Mouse (Mus musculus) kidney, embryonic 16.5 days (tissue): Measurements from ENCODE around the gene Pold1. TPM values are rescaled to one million over a fixed set of nuclear protein-coding genes. Genes with fewer than 3 reads are reported as not detected.

ENCODE experiments used
- ATAC-seq: fragments of 200-750 bp; cut with Nextera tagmentation; 2 replicates; pipeline ENCODE4 v1.8.0; 2017; ENCODE audit warnings: moderate TSS enrichment; ENCODE audit not compliant: low FRiP score, low TSS enrichment
- H3K27ac ChIP-seq: fragments of 300-500 bp; sonication (generic); 2 replicates; pipeline ENCODE4 v1.5.1; 2014; ENCODE audit warnings: low read length
- H3K27me3 ChIP-seq: fragments of 300-500 bp; sonication (generic); 2 replicates; pipeline ENCODE4 v1.6.1; 2014; ENCODE audit warnings: low read length, control low read depth, mixed read lengths; ENCODE audit not compliant: insufficient read depth
- H3K36me3 ChIP-seq: fragments of 300-500 bp; sonication (generic); 2 replicates; pipeline ENCODE4 v1.6.1; 2014; ENCODE audit warnings: low read length, control low read depth, mixed read lengths; ENCODE audit not compliant: insufficient read depth
- H3K4me1 ChIP-seq: fragments of 300-500 bp; sonication (generic); 2 replicates; pipeline ENCODE4 v1.6.1; 2014; ENCODE audit warnings: low read length, control low read depth, mixed read lengths; ENCODE audit not compliant: insufficient read depth
- H3K4me2 ChIP-seq: fragments of 300-500 bp; sonication (generic); replicated peaks from 2 replicates; pipeline ENCODE4 v1.6.1; 2014; ENCODE audit warnings: low read depth, low read length
- H3K4me3 ChIP-seq: fragments of 300-500 bp; sonication (generic); 2 replicates; pipeline ENCODE4 v1.5.1; 2014; ENCODE audit warnings: mild to moderate bottlenecking, low read length
- H3K9ac ChIP-seq: fragments of 300-500 bp; sonication (generic); replicated peaks from 2 replicates; pipeline ENCODE4 v1.6.1; 2014; ENCODE audit warnings: low read length
- H3K9me3 ChIP-seq: fragments of 300-500 bp; sonication (generic); 2 replicates; pipeline ENCODE4 v1.6.1; 2016; ENCODE audit warnings: low read length, control low read depth
- WGBS: fragments of 180-500 bp; shearing (Covaris S2); extraction: QIAGEN DNeasy Blood & Tissue Kit; methylation state at CpG from one replicate; pipeline ENCODE4 v1.1.7; 2014; 5-methylcytosine and 5-hydroxymethylcytosine counted together
- polyA plus RNA-seq: library from polyadenylated mRNA; unstranded; fragments of >200 nt; fragmentation: Nextera tagmentation; extraction: Ambion mirVana; gene quantifications from 2 replicates; pipeline ENCODE4 v1.2.1, GENCODE M21; 2015

Gene Pold1
- polyA plus RNA-seq, 1 experiment from 2014 or later: 105 TPM

GRCm38 (mm10) chr7:44520990-44521389 lies 27.7 kb downstream of the Pold1 start:
- no peak overlapping the region for H3K4me3 ChIP-seq
- H3K27me3 ChIP-seq: peaks cover 29% of the 10 kb centered on the region; the same call in 1 of the 2 replicates
- no peaks in the 10 kb centered on the region for H3K9me3 ChIP-seq
- H3K4me1 ChIP-seq: peaks cover 12% of the 10 kb centered on the region; the same call in 1 of the 2 replicates
- ATAC-seq: no peak
- H3K9ac ChIP-seq: no peak overlapping the region
- 50% methylated on average over 3 of the region's 3 CpGs for WGBS
- H3K4me2 ChIP-seq: no peak overlapping the region
- no peak overlapping the region for H3K27ac ChIP-seq
- H3K36me3 ChIP-seq: no peaks in the 10 kb centered on the region

DNA sequence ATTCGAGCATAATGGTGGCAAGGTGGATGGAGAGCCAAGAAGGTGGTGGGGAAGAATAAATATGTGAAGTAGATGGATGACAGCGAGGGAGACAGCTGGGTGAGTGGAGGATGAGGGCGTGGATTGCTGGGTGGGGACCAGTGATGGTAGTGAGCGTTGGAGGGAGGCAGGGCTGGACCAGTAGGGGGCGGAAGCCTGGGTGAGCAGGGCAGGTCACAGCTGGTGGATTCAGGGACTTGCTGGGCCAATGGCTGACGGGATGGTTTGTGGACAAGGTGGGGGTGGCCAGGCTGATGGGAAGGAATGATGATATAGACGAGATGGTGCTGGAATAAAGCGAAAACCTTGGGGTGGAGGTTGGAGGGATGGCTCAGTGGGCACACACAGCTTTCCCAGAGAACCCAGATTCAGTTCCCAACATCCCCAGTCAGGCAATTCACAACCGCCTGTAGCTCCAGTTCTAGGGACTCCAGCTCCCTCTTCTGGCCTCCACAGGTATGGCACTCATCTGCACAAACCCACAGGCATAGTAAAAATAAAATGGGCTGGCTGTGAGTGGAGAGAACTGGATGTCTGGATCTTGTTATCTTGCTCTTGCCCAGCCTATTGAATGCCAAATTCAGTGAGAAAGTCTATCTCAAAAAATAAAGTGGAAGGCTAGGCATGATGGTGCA lies 29.3 kb downstream of the Pold1 start:
- 74% methylated on average over 9 of the region's 9 CpGs for WGBS
- Histone ChIP-seq H3K4me1 (no peaks in the 10 kb centered on the region), H3K27ac (no peak overlapping the region), H3K9ac (no peak overlapping the region), H3K4me3 (no peak overlapping the region), H3K9me3 (no peaks in the 10 kb centered on the region), H3K36me3 (no peaks in the 10 kb centered on the region), H3K27me3 (peaks cover 24% of the 10 kb centered on the region; the same call in 1 of the 2 replicates), H3K4me2 (no peak overlapping the region)
- no peak for ATAC-seq

DNA sequence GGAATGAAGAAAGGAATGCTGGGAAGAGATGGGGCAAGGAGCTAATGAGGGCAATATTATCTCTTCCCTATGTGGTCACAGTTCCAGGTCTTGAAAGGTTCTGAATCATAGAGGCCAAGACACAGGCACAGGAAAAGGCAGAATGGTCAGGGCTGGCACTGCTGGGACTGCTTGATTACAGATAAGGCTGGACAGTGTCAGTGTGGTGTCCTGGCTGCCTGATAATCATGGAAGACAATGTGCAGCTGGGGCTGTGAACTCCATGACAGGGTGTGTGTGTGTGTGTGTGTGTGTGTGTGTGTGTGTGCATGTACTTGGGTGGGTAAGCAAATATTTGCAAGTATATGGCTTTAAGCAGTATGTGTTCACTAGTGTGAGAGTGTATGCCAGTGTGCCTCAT lies 41.2 kb downstream of the Pold1 start:
- no peak overlapping the region for H3K4me2 ChIP-seq
- no peak overlapping the region for H3K4me3 ChIP-seq
- H3K4me1 ChIP-seq: no peaks in the 10 kb centered on the region
- no peaks in the 10 kb centered on the region for H3K36me3 ChIP-seq
- H3K27ac ChIP-seq: no peak overlapping the region
- no peak for ATAC-seq
- H3K9ac ChIP-seq: no peak overlapping the region
- H3K9me3 ChIP-seq: no peaks in the 10 kb centered on the region
- peaks cover 6% of the 10 kb centered on the region; the same call in 1 of the 2 replicates for H3K27me3 ChIP-seq

GRCm38 (mm10) chr7:44501563-44502115 lies 47.0 kb downstream of the Pold1 start:
- Histone ChIP-seq H3K27me3 (no peaks in the 10 kb centered on the region), H3K4me2 (no peak overlapping the region), H3K27ac (no peak overlapping the region), H3K4me1 (no peaks in the 10 kb centered on the region), H3K4me3 (no peak overlapping the region), H3K36me3 (no peaks in the 10 kb centered on the region), H3K9me3 (no peaks in the 10 kb centered on the region), H3K9ac (no peak overlapping the region)
- WGBS: 38% methylated on average over 5 of the region's 5 CpGs
- no peak for ATAC-seq

DNA sequence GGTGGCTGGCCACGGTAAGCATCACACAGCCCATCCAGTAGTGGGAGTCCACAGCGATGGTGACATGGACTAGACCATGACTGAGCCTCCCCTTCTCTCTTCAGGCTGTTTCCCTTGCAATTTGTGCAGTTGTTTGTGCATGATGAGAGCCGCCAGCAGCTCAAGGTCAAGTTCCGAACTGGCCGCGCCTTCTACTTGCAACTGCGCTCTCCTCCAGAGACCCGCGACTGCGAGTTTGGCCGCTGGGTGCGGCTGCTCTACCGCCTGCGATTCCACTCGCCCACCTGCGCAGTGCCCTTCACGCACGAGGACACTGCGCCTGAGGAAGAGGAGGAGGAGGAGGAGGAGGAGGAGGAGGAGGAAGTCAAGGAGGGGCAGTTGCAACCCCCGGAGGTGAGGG lies 48.6 kb downstream of the Pold1 start:
- no peak overlapping the region for H3K4me2 ChIP-seq
- H3K9ac ChIP-seq: no peak overlapping the region; the same call in 1 of the 2 replicates
- 61% methylated on average over 18 of the region's 20 CpGs for WGBS
- H3K36me3 ChIP-seq: no peaks in the 10 kb centered on the region
- H3K27ac ChIP-seq: no peak overlapping the region
- H3K27me3 ChIP-seq: no peaks in the 10 kb centered on the region
- H3K9me3 ChIP-seq: no peaks in the 10 kb centered on the region
- no peak for ATAC-seq
- H3K4me3 ChIP-seq: no peak overlapping the region
- H3K4me1 ChIP-seq: peaks cover 8% of the 10 kb centered on the region

GRCm38 (mm10) chr7:44498922-44499321 lies 49.7 kb downstream of the Pold1 start:
- no peak overlapping the region for H3K27ac ChIP-seq
- no peak overlapping the region for H3K9ac ChIP-seq
- 81% methylated on average over 1 of the region's 1 CpGs for WGBS
- no peaks in the 10 kb centered on the region for H3K9me3 ChIP-seq
- H3K27me3 ChIP-seq: no peaks in the 10 kb centered on the region
- no peak overlapping the region for H3K4me3 ChIP-seq
- H3K4me2 ChIP-seq: no peak overlapping the region
- peaks cover 10% of the 10 kb centered on the region for H3K4me1 ChIP-seq
- ATAC-seq: no peak
- no peaks in the 10 kb centered on the region for H3K36me3 ChIP-seq

- H3K9me3 ChIP-seq: no peaks in the 10 kb centered on the region
- H3K4me3 ChIP-seq: peak overlapping the region; percentile 77
- ATAC-seq: no peak
- H3K9ac ChIP-seq: no peak overlapping the region
- peaks cover 8% of the 10 kb centered on the region for H3K36me3 ChIP-seq
- 83% methylated on average over 10 of the region's 10 CpGs for WGBS
- peak overlapping the region; percentile 93 for H3K4me2 ChIP-seq
- H3K27me3 ChIP-seq: no peaks in the 10 kb centered on the region
- no peak overlapping the region for H3K27ac ChIP-seq
- H3K4me1 ChIP-seq: peaks cover 10% of the 10 kb centered on the region
Measured at GRCm38 (mm10) chr7:44497361-44498055, 51.1 kb downstream of the Pold1 start.

DNA sequence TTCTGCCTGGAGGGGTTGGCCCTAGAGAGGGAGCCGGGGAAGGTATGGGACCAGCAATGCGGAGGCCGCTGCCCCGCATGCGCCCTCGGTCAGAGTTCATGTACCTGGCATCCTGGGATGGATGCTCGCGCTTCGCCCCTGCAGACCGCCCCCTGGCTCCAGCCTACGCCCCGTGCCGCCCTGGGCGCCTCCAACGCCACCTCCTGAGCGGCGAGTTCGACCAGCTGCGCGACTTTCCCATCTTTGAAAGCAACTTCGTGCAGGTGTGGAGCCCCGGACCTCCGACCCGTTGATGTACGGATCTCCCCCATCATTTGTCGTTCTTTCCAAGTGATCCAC lies 51.9 kb downstream of the Pold1 start:
- no peak for ATAC-seq
- Histone ChIP-seq H3K4me2 (peak overlapping the region; percentile 93), H3K27me3 (no peaks in the 10 kb centered on the region), H3K36me3 (peaks cover 16% of the 10 kb centered on the region), H3K9me3 (no peaks in the 10 kb centered on the region), H3K4me1 (peaks cover 10% of the 10 kb centered on the region), H3K4me3 (peak overlapping the region; percentile 77), H3K27ac (peak overlapping the region; percentile 86), H3K9ac (peak overlapping the region; percentile 93)
- under 1% methylated on average over 26 of the region's 26 CpGs for WGBS

- peak within 1 kb of the TSS; percentile 93 for H3K9ac ChIP-seq
- H3K27me3 ChIP-seq: no peaks in the 10 kb centered on the region
- H3K27ac ChIP-seq: peak within 1 kb of the TSS; percentile 97
- ATAC-seq: peak; percentile 95
- H3K4me3 ChIP-seq: peak within 1 kb of the TSS; percentile 77
- H3K4me1 ChIP-seq: peaks cover 10% of the 10 kb centered on the region
- peaks cover 21% of the 10 kb centered on the region for H3K36me3 ChIP-seq
- under 1% methylated on average over 56 of the region's 58 CpGs for WGBS
- peak within 1 kb of the TSS; percentile 93 for H3K4me2 ChIP-seq
- H3K9me3 ChIP-seq: no peaks in the 10 kb centered on the region
Measured at GRCm38 (mm10) chr7:44495992-44496770, 52.5 kb downstream of the Pold1 start, which contains the start of the genes Emc10 and Fam71e1. TSS of gene Emc10 (minus strand) at chr7:44496529. TSS of gene Fam71e1 (plus strand) at chr7:44496581.
